Mouse (Mus musculus) liver, embryonic 13.5 days (tissue): Measurements from ENCODE around the gene Dbt. TPM values are rescaled to one million over a fixed set of nuclear protein-coding genes. Genes with fewer than 3 reads are reported as not detected.

Experiments used
- ATAC-seq: fragments of 200-750 bp; cut with Nextera tagmentation; 2 replicates; pipeline ENCODE4 v1.8.0; 2017; ENCODE audit warnings: low read depth, mild to moderate bottlenecking, moderate number of reproducible peaks, moderate library complexity
- DNase-seq: peaks from one replicate; pipeline ENCODE4 v3.0.0; 2022
- H3K27ac ChIP-seq: fragments of 300-500 bp; sonication (generic); 2 replicates; pipeline ENCODE4 v1.5.1; 2015; ENCODE audit warnings: moderate library complexity, mild to moderate bottlenecking, inconsistent platforms
- H3K27me3 ChIP-seq: fragments of 300-500 bp; sonication (generic); 2 replicates; pipeline ENCODE4 v1.6.1; 2015; ENCODE audit warnings: mild to moderate bottlenecking, inconsistent platforms
- H3K36me3 ChIP-seq: fragments of 300-500 bp; sonication (generic); 2 replicates; pipeline ENCODE4 v1.6.1; 2015; ENCODE audit warnings: mild to moderate bottlenecking, inconsistent platforms
- H3K4me1 ChIP-seq: fragments of 300-500 bp; sonication (generic); replicated peaks from 2 replicates; pipeline ENCODE4 v1.6.1; 2015; ENCODE audit warnings: inconsistent platforms
- H3K4me2 ChIP-seq: fragments of 300-500 bp; sonication (generic); 2 replicates; pipeline ENCODE4 v1.6.1; 2015; ENCODE audit warnings: inconsistent platforms, mild to moderate bottlenecking, moderate library complexity
- H3K4me3 ChIP-seq: fragments of 300-500 bp; sonication (generic); replicated peaks from 2 replicates; pipeline ENCODE4 v1.5.1; 2015; ENCODE audit warnings: mild to moderate bottlenecking, inconsistent platforms
- H3K9ac ChIP-seq: fragments of 300-500 bp; sonication (generic); 2 replicates; pipeline ENCODE4 v1.6.1; 2015; ENCODE audit warnings: mild to moderate bottlenecking, inconsistent platforms
- H3K9me3 ChIP-seq: fragments of 300-500 bp; sonication (generic); replicated peaks from 2 replicates; pipeline ENCODE4 v1.6.1; 2016; ENCODE audit warnings: inconsistent platforms
- WGBS: fragments of 180-500 bp; shearing (Covaris S2); methylation state at CpG from one replicate; pipeline ENCODE4 v1.1.7; 2015; ENCODE audit not compliant: insufficient replicate concordance; 5-methylcytosine and 5-hydroxymethylcytosine counted together
- polyA plus RNA-seq: library from polyadenylated mRNA; unstranded; fragments of >200 nt; fragmentation: Nextera tagmentation; extraction: Ambion mirVana; gene quantifications from 2 replicates; pipeline ENCODE4 v1.2.1, GENCODE M21; 2015

The Dbt gene
- 9.1 and 11.9 TPM in 2 replicates for polyA plus RNA-seq

DNA sequence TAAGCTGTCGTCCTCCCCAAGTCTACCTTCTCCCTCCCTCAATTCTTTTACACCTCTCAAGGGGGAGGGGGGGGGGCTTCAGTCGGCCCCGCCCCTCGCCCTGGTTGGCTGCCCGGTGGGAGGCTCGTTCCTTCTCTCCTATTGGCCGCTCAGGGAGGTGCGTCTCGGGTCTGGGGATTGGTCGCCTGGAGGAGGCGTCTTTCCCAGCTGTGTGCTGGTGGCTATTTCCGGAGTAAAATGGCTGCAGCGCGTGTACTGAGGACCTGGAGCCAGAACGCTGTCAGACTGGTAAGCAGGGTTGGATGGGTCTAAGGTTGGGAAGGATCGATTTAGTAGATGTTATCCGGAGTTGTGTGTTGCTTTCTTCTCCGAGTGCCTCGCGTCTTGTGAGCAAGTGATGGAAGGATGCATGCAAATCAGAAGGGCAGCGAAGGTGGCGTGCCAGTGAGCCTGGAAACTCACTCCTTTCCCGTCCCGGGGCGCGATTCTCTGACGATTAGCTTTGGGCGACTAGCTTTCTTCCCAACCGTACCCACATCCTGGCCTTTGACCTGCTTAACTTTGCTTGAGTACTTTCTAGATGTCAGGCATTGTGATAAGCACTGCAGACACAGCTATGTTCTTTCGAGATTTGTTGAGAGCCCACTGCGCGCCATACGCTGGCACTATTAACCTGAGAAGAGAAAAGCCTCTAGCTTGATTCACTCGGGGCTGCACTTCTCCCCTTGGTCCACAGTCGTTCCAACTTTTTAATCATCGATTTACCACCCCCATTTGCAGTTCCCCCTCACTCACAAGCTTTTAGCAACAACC is at the start of gene Dbt:
Dbt (plus strand) TSS at position 167 of the 813 bp plus-strand sequence.
- H3K27ac ChIP-seq = no peak within 1 kb of the TSS
- DNase-seq = peak; percentile 72
- peaks cover 32% of the 10 kb centered on the region for H3K4me1 ChIP-seq

DNA sequence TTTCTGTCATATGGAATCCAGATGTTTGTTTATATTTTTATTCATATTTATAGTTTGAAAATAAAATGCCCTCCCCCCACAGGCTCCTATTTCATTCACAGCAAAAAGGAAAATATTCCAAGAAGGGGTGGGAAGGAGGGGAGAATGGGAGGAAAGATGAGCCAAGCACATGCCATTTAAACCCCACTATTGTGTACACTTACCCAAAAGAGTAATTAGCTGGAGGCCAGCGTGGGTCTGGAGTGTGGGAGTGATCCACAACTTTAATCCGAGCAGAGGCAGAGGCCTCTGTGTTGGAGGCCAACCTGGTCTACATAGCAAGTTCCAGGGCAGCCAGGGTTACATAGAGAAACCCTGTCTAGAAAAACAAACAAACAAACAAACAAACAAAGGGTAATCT is 48.6 kb upstream of the Dbt start:
- Histone ChIP-seq H3K27ac (no peak overlapping the region), H3K4me1 (no peaks in the 10 kb centered on the region), H3K36me3 (no peaks in the 10 kb centered on the region), H3K27me3 (no peaks in the 10 kb centered on the region), H3K4me3 (no peak overlapping the region), H3K9me3 (no peaks in the 10 kb centered on the region), H3K4me2 (no peak overlapping the region), H3K9ac (no peak overlapping the region)
- no peak for ATAC-seq
- DNase-seq = no peak
- 58% methylated on average over 2 of the region's 2 CpGs for WGBS

More for the DNA sequence above, at the start of gene Dbt:
- Histone ChIP-seq H3K27me3 (no peaks in the 10 kb centered on the region), H3K4me3 (peak within 1 kb of the TSS; percentile 62), H3K9ac (peak within 1 kb of the TSS; percentile 53), H3K9me3 (no peaks in the 10 kb centered on the region), H3K4me2 (peak within 1 kb of the TSS; percentile 83), H3K36me3 (no peaks in the 10 kb centered on the region)
- WGBS = under 1% methylated on average over 36 of the region's 36 CpGs
- ATAC-seq = peak; percentile 81

DNA sequence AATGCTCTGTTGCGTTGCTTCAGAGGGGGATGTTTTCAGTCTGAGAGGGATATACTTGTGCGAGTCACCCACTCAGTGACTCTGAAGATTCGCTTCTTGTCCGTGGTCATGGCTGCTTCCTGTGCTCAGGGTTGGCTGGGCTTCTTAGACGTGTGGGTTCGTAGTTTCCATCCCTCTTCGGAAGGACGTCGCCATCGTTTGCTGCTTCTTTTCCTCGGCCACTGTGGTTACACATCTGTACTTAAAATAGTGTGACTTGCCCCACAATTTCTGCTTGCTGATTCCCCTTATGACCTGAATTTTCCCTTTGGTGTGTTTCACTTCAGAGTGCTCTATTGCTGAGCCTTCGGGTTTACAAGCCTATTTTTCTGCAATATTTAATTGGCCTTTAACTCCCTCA is 47.2 kb upstream of the Dbt start:
- no peak overlapping the region for H3K4me2 ChIP-seq
- H3K4me3 ChIP-seq = no peak overlapping the region
- 39% methylated on average over 12 of the region's 12 CpGs for WGBS
- no peaks in the 10 kb centered on the region for H3K27me3 ChIP-seq
- ATAC-seq (no peak), DNase-seq (no peak)
- no peaks in the 10 kb centered on the region for H3K4me1 ChIP-seq
- H3K9me3 ChIP-seq = no peaks in the 10 kb centered on the region
- no peak overlapping the region for H3K9ac ChIP-seq
- H3K36me3 ChIP-seq = no peaks in the 10 kb centered on the region
- no peak overlapping the region for H3K27ac ChIP-seq

DNA sequence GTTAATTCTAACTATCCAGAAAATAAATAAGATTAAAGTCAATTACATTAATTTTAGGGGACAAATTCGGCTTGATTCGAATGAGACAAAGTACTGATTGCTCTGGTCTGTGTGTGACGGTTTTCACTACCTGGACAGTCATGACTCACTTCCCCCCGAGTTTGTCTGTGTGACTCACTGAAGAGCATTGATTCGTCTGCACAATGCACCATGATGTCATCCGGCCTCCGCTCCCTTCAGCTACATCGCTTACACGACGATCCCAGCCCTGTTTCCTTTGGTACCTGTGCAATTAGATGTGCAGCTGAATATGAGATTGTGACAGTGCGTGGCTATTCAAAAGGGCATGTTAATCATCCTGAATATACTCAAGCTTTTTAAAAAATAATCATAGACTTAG is 38.3 kb upstream of the Dbt start:
- H3K27me3 ChIP-seq = peaks cover 5% of the 10 kb centered on the region; the same call in 1 of the 2 replicates
- H3K9me3 ChIP-seq = no peaks in the 10 kb centered on the region
- WGBS = 53% methylated on average over 11 of the region's 11 CpGs
- DNase-seq (no peak), ATAC-seq (no peak)
- H3K9ac ChIP-seq = no peak overlapping the region
- no peak overlapping the region for H3K4me3 ChIP-seq
- no peaks in the 10 kb centered on the region for H3K36me3 ChIP-seq
- H3K4me2 ChIP-seq = no peak overlapping the region
- 0 out of 2 replicates have a peak, but pooled peaks cover 3% of the 10 kb centered on the region for H3K4me1 ChIP-seq
- H3K27ac ChIP-seq = no peak overlapping the region

DNA sequence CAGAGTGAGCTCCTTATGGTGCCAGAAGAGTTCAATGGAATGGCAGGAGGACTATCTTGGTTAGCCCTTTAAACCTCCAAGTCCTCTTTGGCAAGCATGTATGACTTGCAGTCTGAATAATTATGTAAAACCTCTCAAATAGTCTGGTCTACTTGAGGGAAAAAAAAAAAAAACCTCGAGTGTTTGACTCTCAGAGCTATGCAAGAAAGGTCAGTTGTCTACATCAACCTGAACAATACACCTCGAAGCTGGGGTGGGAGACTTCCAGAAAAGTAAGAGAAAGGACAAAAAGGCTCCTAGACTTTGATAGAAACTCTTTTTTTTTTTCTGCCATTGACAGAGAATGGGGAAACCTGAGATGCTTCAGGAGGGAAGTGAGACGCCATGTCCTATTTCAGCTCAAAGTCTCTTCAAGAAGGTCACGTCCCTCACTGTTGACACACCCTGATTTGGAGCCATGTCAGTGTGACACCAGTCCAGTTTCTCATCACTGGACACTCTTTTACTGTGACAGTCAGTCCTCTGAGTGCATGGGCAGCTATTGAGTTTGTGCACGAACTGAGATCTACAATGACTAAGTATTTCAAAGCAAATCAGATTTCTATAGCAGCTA is 36.1 kb upstream of the Dbt start:
- H3K27ac ChIP-seq = no peak overlapping the region
- H3K9me3 ChIP-seq = no peaks in the 10 kb centered on the region
- H3K27me3 ChIP-seq = peaks cover 5% of the 10 kb centered on the region; the same call in 1 of the 2 replicates
- ATAC-seq (no peak), DNase-seq (no peak)
- WGBS = 46% methylated on average over 5 of the region's 5 CpGs
- no peaks in the 10 kb centered on the region for H3K36me3 ChIP-seq
- 0 out of 2 replicates have a peak, but pooled peaks cover 3% of the 10 kb centered on the region for H3K4me1 ChIP-seq
- H3K4me3 ChIP-seq = no peak overlapping the region
- H3K4me2 ChIP-seq = no peak overlapping the region
- H3K9ac ChIP-seq = no peak overlapping the region

DNA sequence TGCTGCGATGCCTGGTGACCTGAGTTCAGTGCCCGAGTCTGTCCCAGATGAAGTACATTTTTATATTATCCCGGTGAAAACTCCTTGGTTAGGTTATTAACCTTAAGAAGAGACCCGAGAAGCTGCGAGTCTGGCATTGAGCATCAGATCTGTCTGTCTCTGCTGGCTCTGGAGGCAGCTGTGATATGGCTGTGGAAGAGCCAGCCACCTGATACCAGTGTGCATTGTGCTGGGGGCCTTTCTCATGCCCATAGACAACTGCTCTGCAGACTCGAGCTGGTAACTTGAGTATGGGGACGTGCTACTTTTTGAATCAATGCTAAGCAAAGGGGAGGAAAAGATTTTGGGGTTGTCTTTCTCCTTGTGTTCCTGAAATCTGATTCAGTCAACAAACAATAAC is 35.5 kb upstream of the Dbt start:
- peaks cover 5% of the 10 kb centered on the region; the same call in 1 of the 2 replicates for H3K27me3 ChIP-seq
- no peak for DNase-seq
- H3K4me3 ChIP-seq = no peak overlapping the region
- 72% methylated on average over 7 of the region's 7 CpGs for WGBS
- no peak overlapping the region for H3K9ac ChIP-seq
- 0 out of 2 replicates have a peak, but pooled peaks cover 3% of the 10 kb centered on the region for H3K4me1 ChIP-seq
- no peak overlapping the region for H3K27ac ChIP-seq
- no peak for ATAC-seq
- H3K36me3 ChIP-seq = no peaks in the 10 kb centered on the region
- H3K4me2 ChIP-seq = no peak overlapping the region
- H3K9me3 ChIP-seq = no peaks in the 10 kb centered on the region

DNA sequence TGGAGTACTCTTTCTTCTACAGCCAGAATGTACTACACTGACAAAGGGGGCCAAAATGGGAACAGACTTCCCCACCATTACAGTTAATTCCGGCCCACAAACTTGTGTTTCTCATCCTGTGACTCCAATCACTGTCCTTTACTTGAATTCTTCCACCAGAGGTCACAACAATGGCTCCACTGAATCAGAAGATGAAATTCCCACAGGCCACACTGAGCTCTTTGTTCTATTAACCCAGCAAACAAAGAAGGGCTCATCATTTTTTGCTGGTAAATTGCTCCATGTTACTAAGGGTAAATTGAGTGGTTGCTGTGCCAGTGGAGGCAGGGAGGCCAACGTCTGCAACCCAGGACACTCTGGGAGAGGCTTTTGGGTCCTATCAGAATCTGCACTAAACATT is 32.8 kb upstream of the Dbt start:
- no peak overlapping the region for H3K4me2 ChIP-seq

DNA sequence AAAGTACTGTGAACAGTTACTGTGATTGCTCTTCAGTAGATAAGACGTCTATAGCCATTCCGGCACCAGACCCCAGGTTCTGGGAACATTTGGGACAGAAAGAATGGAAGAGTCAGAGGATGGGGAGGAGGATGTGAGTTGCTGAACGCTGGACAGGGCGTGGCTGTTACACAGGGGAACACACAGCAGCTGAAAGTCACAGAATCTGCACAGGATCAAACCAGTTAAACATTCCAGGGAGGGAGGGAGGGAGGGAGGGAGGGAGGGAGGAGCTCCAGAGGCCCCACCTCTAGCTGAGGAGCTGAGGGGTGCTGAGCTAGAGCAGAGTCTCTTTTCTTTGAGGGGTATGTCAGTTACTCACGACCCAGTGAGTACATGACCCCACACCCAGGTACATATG is 31.9 kb upstream of the Dbt start:
- ATAC-seq = no peak
- peaks cover 5% of the 10 kb centered on the region; the same call in 1 of the 2 replicates for H3K27me3 ChIP-seq
- H3K27ac ChIP-seq = no peak overlapping the region
- DNase-seq = no peak
- WGBS = 47% methylated on average over 5 of the region's 5 CpGs
- no peak overlapping the region for H3K4me3 ChIP-seq
- H3K4me2 ChIP-seq = no peak overlapping the region
- H3K36me3 ChIP-seq = no peaks in the 10 kb centered on the region
- peaks cover 3% of the 10 kb centered on the region; the same call in 1 of the 2 replicates for H3K4me1 ChIP-seq
- no peaks in the 10 kb centered on the region for H3K9me3 ChIP-seq
- H3K9ac ChIP-seq = no peak overlapping the region

More for the DNA sequence above, 32.8 kb upstream of the Dbt start:
- H3K4me1 ChIP-seq = peaks cover 3% of the 10 kb centered on the region; the same call in 1 of the 2 replicates
- H3K27me3 ChIP-seq = peaks cover 5% of the 10 kb centered on the region; the same call in 1 of the 2 replicates
- DNase-seq (no peak), ATAC-seq (no peak)
- no peak overlapping the region for H3K9ac ChIP-seq
- WGBS = 71% methylated on average over 2 of the region's 2 CpGs
- no peak overlapping the region for H3K27ac ChIP-seq
- no peaks in the 10 kb centered on the region for H3K36me3 ChIP-seq
- no peaks in the 10 kb centered on the region for H3K9me3 ChIP-seq
- H3K4me3 ChIP-seq = no peak overlapping the region

DNA sequence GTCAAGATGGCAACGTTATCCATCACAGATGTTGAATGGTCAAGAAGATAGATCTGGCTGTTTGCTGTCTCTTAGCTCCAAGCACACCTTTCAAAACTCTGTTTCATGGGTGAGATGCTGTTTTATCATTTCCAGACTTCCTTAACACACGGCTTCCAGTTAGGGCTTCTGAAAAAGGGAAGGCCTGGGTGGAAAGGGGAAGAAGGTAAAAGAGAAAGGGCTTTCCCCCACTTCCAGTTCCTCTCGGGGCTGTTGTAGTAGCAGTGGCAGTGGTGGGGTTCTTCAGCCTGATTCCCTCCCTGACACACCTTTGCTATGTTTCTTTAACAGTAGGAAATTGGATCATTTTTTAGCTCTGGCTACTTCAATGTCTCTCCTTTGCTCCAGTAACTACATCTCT is 30.1 kb upstream of the Dbt start:
- Histone ChIP-seq H3K9me3 (no peaks in the 10 kb centered on the region), H3K27ac (no peak overlapping the region), H3K4me2 (no peak overlapping the region), H3K36me3 (peaks cover 6% of the 10 kb centered on the region), H3K4me3 (no peak overlapping the region), H3K27me3 (no peaks in the 10 kb centered on the region), H3K4me1 (peaks cover 3% of the 10 kb centered on the region; the same call in 1 of the 2 replicates), H3K9ac (no peak overlapping the region)
- 27% methylated on average over 3 of the region's 3 CpGs for WGBS
- ATAC-seq = no peak
- DNase-seq = no peak

DNA sequence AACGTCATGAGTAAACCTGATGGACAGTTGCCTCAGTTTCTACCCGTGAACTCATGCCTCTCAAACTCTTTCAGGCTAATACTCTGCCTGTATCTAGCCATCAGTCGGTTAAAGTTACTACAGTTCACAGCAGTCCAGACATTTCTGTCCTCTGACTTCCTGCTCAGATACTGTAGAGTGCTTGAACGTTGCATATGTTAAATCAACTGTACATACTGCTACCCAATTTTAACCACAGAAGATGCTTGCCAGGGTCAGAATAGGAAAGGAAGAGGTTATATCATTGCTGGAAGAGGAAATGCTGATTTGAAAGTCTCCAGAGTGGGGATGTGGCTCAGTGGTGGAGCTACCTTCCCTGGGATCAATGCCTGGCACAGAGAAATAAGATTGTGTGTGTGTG is 29.6 kb upstream of the Dbt start:
- no peak overlapping the region for H3K4me2 ChIP-seq
- peaks cover 3% of the 10 kb centered on the region; the same call in 1 of the 2 replicates for H3K4me1 ChIP-seq
- WGBS = 34% methylated on average over 4 of the region's 4 CpGs
- no peaks in the 10 kb centered on the region for H3K27me3 ChIP-seq
- H3K27ac ChIP-seq = no peak overlapping the region
- no peaks in the 10 kb centered on the region for H3K9me3 ChIP-seq
- H3K36me3 ChIP-seq = peaks cover 12% of the 10 kb centered on the region
- no peak for DNase-seq
- H3K4me3 ChIP-seq = no peak overlapping the region
- no peak for ATAC-seq
- no peak overlapping the region for H3K9ac ChIP-seq

DNA sequence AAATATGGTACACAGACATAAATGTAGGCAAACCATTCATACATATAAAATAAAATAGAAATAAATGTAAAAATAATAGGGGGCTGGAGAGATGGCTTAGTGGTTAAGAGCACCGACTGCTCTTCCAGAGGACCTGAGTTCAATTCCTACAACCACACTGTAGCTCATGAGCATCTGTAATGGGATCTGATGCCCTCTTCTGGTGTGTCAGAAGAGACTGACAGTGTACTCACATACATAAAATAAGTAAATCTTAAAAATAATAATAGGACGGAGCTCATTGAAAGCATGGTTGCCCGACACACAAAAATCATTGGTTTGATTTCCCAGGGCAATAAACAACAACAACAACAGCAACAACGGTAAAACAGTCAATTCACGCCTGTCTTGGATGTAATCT is 21.9 kb upstream of the Dbt start:
- peaks cover 74% of the 10 kb centered on the region for H3K36me3 ChIP-seq
- no peak overlapping the region for H3K9ac ChIP-seq
- no peak for ATAC-seq
- H3K27me3 ChIP-seq = no peaks in the 10 kb centered on the region
- no peak for DNase-seq
- 85% methylated on average over 5 of the region's 5 CpGs for WGBS
- no peak overlapping the region for H3K27ac ChIP-seq
- H3K4me3 ChIP-seq = no peak overlapping the region
- H3K9me3 ChIP-seq = no peaks in the 10 kb centered on the region
- H3K4me2 ChIP-seq = no peak overlapping the region
- no peaks in the 10 kb centered on the region for H3K4me1 ChIP-seq
